Mouse (Mus musculus) Patski (cell line): ENCODE data around the gene Aip. TPM values are rescaled to one million over a fixed set of nuclear protein-coding genes. Genes with fewer than 3 reads are reported as not detected.

ENCODE experiments used
- ATAC-seq: fragments of 100-300 bp; one replicate; pipeline ENCODE4 v1.8.0; 2021
- CTCF ChIA-PET: fragments of 350-600 bp; sonication (Branson Sonifier 250); formaldehyde crosslinking; loops from one replicate; lab custom pipeline; 2022; ENCODE audit warnings: inconsistent platforms; lab: Charles Lee
- POLR2A ChIA-PET: fragments of 350-600 bp; sonication (Branson Sonifier 250); formaldehyde crosslinking; loops from one replicate; lab custom pipeline; 2022; ENCODE audit warnings: antibody characterized with exemption, inconsistent platforms; lab: Charles Lee
- DNase-seq: peaks from one replicate; pipeline ENCODE4 v3.0.0-alpha.2; 2011; ENCODE audit warnings: low read depth, low spot score
- H3K27me3 ChIP-seq: fragments of 371-371 bp; one replicate; pipeline ENCODE4 v1.5.1; 2021
- CTCF ChIP-seq: fragments of 100-300 bp; IDR thresholded peaks from one replicate; pipeline ENCODE4 v1.5.1; 2021
- in situ Hi-C: fragments of 300-500 bp; cut with MboI; formaldehyde crosslinking; loops from 3 replicates; pipeline ENCODE4 v1.11.1; 2018; ENCODE audit warnings: low pct_unique_long_range_greater_than_20kb, mixed read lengths
- polyA plus RNA-seq: library from polyadenylated mRNA; unstranded; gene quantifications from one replicate; pipeline ENCODE4 v1.2.3, GENCODE M21; 2021

Aip gene
- polyA plus RNA-seq, 1 experiment from 2014 or later = 149 TPM

DNA sequence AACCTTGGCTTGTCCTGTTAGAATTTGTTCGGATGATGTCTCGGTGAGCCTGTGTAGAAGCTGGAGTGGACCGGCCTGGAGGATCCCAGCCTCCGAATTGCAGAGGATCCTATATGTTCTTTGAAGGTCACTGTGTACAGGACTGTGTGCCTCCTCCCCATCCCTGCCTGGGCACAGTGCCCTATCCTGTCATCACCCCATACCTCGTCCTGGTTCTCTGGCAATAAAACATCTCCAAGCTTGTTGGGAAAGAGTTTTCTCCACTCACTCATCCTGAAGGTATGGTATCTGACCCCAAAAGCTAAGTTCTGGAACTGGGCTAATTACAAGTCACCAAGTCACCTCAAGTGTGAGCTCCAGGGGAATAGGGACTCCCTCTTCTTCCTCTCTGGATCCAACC, 38.6 kb downstream of the Aip start:
- DNase-seq (no peak), ATAC-seq (peak; percentile 14)
- in situ Hi-C loops = loop anchor here (5.0 kb wide), 2 partner anchors 35 to 70 kb away; no protein-coding TSS in a partner anchor
- TF ChIP-seq CTCF = no peak
- ChIA-PET POLR2A (no interaction called here), CTCF (interaction anchor here (1.0 kb wide), 1 partner anchor 74 kb away, joined by 3 read pairs; the partner anchor contains the start of gene Ndufv1)
- peaks cover 16% of the 10 kb centered on the region for H3K27me3 ChIP-seq

DNA sequence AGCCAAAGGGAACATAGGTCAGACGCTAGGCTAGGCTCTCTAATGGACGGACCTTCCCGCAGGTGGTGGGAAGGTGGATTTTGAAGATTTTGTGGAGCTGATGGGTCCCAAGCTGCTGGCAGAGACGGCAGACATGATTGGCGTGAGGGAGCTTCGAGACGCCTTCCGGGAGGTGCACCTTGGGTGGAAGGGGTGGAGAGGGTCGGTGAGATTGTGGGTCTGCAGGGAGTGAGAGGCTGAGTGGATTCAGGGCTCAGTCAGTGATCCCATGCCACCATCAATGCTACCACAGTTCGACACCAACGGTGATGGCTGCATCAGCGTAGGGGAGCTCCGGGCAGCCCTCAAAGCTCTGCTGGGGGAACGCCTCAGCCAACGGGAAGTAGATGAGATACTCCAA, 39.5 kb downstream of the Aip start:
- ChIA-PET CTCF (interaction anchor here (1.0 to 6.1 kb wide), 5 partner anchors 18 to 73 kb away, joined by 3 to 31 read pairs (median 12); partner anchors contain the start of gene Ndufv1), POLR2A (no interaction called here)
- ATAC-seq (no peak), DNase-seq (no peak)
- H3K27me3 ChIP-seq = peaks cover 21% of the 10 kb centered on the region
- in situ Hi-C loops = loop anchor here (5.0 kb wide), 2 partner anchors 34 to 69 kb away; no protein-coding TSS in a partner anchor
- no peak for TF ChIP-seq CTCF

DNA sequence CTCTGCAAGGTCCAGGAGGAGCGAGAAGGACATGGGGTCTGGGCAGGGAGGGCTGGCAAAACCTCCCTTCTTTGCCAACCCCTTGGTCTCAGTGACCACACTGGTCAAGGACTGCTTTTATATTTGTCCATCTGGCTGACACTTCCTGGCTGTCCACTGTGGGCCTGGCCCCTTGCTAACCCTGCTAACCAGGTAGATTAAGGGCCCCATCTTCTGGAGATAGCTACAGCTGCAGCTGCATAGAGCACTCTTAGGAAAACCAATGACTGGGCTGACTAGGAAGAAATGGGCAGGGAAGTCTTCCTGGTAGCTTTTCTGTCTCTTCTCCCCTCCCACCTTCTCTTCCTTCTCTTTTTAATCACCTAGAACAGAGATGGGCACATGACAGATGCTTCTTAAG, 40.7 kb downstream of the Aip start:
- in situ Hi-C loops = loop anchor here (5.0 kb wide), 2 partner anchors 33 to 68 kb away; no protein-coding TSS in a partner anchor
- no peak for ATAC-seq
- H3K27me3 ChIP-seq = peaks cover 21% of the 10 kb centered on the region
- ChIA-PET CTCF (interaction anchor here (0.6 to 6.1 kb wide), 6 partner anchors 9 to 122 kb away, joined by 3 to 31 read pairs (median 8); no protein-coding TSS in a partner anchor), POLR2A (interaction anchor here (0.5 kb wide), 1 partner anchor 28 kb away, joined by 4 read pairs; no protein-coding TSS in a partner anchor)
- TF ChIP-seq CTCF = no peak
- no peak for DNase-seq

DNA sequence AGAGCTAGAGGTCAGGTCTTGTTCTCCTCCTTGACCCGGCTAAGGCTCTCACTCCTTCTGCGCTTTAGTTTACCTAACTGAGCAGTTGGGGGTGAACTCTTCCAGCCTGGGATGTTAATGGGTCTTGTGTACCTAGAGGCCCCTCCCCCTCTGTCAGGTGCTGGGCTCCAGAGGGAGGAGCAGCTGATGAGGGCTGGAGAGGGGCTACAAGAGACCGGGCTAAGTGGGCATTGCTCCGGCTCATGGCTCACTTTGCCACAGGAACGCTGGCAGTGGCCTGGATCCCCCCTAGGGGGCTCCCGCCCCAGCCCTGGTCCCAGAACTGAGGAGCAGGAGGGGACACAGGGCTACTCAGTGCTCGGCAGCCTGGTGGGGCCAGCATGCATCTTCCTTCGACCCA, 41.8 kb downstream of the Aip start:
- DNase-seq = no peak
- no peak for TF ChIP-seq CTCF
- ChIA-PET POLR2A (no interaction called here), CTCF (interaction anchor here (1.1 to 6.1 kb wide), 5 partner anchors 11 to 36 kb away, joined by 3 to 31 read pairs (median 12); partner anchors contain the start of gene Cdk2ap2)
- H3K27me3 ChIP-seq = peaks cover 22% of the 10 kb centered on the region
- no peak for ATAC-seq
- in situ Hi-C loops = no loop called here

DNA sequence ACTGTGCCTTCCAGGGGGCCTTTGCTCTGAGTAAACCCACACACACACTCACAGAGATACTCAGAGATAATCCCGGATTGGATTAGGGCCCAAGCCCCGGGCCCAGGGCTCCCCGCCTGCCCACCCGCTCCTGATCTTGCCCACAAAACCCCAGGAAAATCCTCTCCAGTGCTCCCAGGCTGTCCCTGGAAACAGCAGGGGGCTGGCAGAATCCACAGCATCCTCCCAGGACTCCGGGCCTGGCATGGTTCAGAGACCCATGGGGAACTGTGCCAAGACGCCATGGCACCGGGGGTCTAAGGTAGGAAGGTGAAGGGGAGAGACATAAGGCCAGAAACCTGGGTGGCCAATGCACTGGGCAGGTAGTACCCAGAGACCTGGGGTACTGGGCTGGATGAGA, 42.3 kb downstream of the Aip start:
- in situ Hi-C loops = no loop called here
- peaks cover 22% of the 10 kb centered on the region for H3K27me3 ChIP-seq
- ATAC-seq = no peak
- ChIA-PET POLR2A (no interaction called here), CTCF (interaction anchor here (1.1 to 6.1 kb wide), 3 partner anchors 13 to 31 kb away, joined by 3 to 31 read pairs (median 12); partner anchors contain the start of gene Cdk2ap2)
- no peak for TF ChIP-seq CTCF
- no peak for DNase-seq

DNA sequence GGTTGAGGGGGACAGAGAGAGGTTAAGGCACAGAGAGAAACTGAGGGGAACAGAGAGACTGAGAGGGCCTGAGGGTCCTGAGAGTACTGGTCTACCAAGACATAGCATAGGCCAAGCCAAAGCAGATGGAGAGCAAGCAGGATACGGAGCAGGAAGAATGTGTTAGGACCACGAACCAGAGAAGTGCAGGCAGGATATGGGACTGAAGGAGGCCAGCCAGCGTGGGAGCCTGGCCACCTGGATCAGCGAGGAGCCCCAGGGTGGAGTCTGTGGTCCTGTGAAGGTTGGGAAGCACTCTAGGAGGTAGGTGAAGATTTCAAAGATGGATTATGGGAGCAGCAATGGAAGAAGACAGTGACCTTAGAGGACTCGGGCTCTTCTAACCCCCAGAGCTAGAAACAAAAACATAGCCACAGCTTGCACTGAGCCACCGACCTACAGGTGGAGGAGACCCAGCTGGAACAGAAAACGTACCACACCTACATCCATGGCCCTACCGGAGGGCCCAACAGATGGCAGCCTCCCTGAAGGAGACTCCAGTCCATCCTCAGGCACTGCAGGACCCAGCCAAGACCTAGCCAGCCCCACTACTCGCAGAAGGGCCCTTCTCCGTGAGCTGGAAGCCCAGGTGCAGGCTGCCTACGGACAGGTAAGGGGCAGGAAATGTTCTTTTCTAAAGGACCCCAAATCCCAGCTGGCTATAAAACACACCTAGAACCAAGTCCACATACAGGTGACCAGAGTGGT, 43.3 kb downstream of the Aip start:
- H3K27me3 ChIP-seq = peaks cover 22% of the 10 kb centered on the region
- DNase-seq (no peak), ATAC-seq (no peak)
- ChIA-PET POLR2A (no interaction called here), CTCF (interaction anchor here (3.7 to 6.1 kb wide), 2 partner anchors 27 to 30 kb away, joined by 12 to 31 read pairs; no protein-coding TSS in a partner anchor)
- TF ChIP-seq CTCF = no peak
- in situ Hi-C loops = no loop called here

DNA sequence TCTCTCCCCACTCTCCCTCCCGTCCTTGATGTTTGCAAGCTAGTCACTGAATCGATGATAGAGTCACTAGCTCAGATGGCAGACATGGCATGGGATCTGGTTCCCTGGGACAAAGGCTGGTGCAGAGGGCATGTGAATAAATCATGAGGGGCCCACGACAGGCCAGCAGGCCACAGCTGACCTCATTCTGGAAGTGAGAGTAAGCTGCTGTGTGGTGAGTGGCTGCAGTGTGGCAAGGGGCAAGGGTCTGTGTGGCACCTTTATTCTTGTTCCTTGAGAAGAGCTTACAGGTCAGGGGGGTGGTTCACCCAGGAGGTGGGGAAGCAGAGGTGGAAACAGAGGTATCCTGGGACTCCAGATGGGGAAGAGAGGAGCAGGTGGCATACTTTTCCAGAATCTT, 44.3 kb downstream of the Aip start, which contains the start of gene Cabp2:
TSS of gene Cabp2 (plus strand) at position 185 of the 400 bp plus-strand sequence.
- DNase-seq = no peak
- POLR2A ChIA-PET = no interaction called here
- in situ Hi-C loops = no loop called here

DNA sequence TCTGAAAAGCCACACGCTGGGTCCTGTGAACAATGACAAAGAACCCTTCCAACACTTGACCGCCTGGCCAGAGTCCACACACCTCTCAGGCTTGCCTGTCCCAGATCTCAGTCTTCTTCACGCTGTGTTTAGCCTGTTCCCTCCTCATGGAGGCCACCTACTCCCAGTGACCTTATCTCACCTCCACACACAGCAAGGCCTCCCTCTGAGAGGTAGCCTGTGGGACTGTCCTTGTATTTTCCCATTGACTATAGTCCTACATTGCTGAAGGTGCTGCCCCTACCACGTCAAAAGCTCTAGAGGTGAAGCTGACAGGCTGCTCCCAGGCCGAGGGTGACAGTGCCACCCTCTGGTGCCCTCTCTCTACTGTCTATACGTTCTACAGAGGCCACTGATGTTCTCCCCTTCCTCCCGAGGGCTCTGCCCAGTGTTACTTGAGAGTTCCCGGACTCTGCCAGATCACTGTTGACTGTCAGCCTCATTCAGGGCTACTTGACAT, 45.1 kb downstream of the Aip start:
- in situ Hi-C loops = no loop called here
- peaks cover 22% of the 10 kb centered on the region for H3K27me3 ChIP-seq
- ChIA-PET POLR2A (no interaction called here), CTCF (interaction anchor here (1.1 to 6.1 kb wide), 2 partner anchors 28 to 30 kb away, joined by 4 to 31 read pairs; no protein-coding TSS in a partner anchor)
- ATAC-seq (no peak), DNase-seq (no peak)
- no peak for TF ChIP-seq CTCF

More for the DNA sequence above, 44.3 kb downstream of the Aip start, which contains the start of gene Cabp2:
- CTCF ChIA-PET = interaction anchor here (1.1 to 6.1 kb wide), 2 partner anchors 29 to 31 kb away, joined by 4 to 31 read pairs; no protein-coding TSS in a partner anchor
- H3K27me3 ChIP-seq = peaks cover 22% of the 10 kb centered on the region
- no peak for TF ChIP-seq CTCF
- ATAC-seq = no peak

DNA sequence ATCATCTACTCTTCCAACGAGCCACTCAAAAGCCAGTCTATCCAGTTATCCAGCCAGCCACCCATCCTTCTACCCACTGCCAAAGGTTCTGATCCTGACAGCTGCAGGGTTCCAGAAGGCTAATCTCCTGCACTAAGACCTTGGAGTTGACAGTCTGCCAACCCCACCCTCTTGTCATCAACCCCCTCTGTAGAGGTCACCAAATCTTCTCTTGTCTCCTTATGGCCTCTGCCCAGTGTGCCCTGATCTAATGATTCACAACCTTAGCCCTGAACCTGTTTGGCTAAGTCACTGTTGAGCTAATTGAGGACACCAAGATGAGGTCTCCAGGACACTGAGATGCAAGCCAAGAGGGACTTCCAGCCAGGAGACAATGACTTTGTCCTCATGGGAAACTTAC, 46.1 kb downstream of the Aip start:
- ChIA-PET POLR2A (no interaction called here), CTCF (no interaction called here)
- H3K27me3 ChIP-seq = peaks cover 22% of the 10 kb centered on the region
- TF ChIP-seq CTCF = no peak
- ATAC-seq = no peak
- DNase-seq = no peak
- in situ Hi-C loops = no loop called here

DNA sequence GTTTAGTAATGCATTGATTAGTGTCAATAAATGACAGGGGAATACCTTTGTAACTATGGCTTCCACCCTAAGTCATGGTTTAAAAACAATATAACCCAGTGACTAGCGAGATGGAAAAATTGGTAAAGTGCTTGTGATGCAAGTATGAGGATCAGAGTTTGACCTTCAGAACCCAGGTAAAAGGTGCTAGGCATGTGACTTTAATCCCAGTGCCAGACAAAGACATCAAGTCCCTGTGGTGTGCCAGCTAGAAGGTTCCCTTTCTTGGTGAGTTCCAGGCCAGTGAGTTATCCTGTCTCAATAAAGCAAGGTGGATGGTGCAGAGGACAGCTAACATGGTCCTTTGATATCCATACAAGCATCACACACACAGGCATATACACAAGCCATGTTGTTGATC, 50.1 kb downstream of the Aip start:
- H3K27me3 ChIP-seq = peaks cover 3% of the 10 kb centered on the region
- ChIA-PET CTCF (interaction anchor here (0.9 to 1.0 kb wide), 2 partner anchors 13 to 23 kb away, joined by 3 to 4 read pairs; no protein-coding TSS in a partner anchor), POLR2A (no interaction called here)
- no peak for TF ChIP-seq CTCF
- DNase-seq (no peak), ATAC-seq (no peak)
- in situ Hi-C loops = no loop called here
